Mouse (Mus musculus) kidney, adult 2 months (tissue): ENCODE results near the gene 4930579G24Rik. TPM values are rescaled to one million over a fixed set of nuclear protein-coding genes. Genes with fewer than 3 reads are reported as not detected.

Source experiments
- DNase-seq: peaks from one replicate; pipeline ENCODE4 v3.0.0; 2021
- H3K27ac ChIP-seq: fragments of 200-500 bp; 2 replicates; pipeline ENCODE4 v1.5.1; 2012; ENCODE audit warnings: low read depth, low read length, control low read depth, inconsistent platforms; ENCODE audit not compliant: insufficient read depth
- H3K27me3 ChIP-seq: fragments of 200-500 bp; replicated peaks from 2 replicates; pipeline ENCODE4 v1.6.1; 2012; ENCODE audit warnings: mild to moderate bottlenecking, moderate library complexity, low read length, inconsistent platforms; ENCODE audit not compliant: control insufficient read depth, insufficient read depth
- H3K36me3 ChIP-seq: fragments of 200-500 bp; 2 replicates; pipeline ENCODE4 v1.6.1; 2012; ENCODE audit warnings: mild to moderate bottlenecking, moderate library complexity, low read length, inconsistent platforms; ENCODE audit not compliant: control insufficient read depth, insufficient read depth
- H3K4me1 ChIP-seq: fragments of 200-500 bp; 2 replicates; pipeline ENCODE4 v1.6.1; 2011; ENCODE audit warnings: low read length; ENCODE audit not compliant: control insufficient read depth, insufficient read depth
- H3K4me3 ChIP-seq: fragments of 200-500 bp; 2 replicates; pipeline ENCODE4 v1.5.1; 2011; ENCODE audit warnings: mild to moderate bottlenecking, low read depth, low read length, control low read depth; ENCODE audit not compliant: insufficient read depth
- CTCF ChIP-seq: fragments of 200-500 bp; conservative IDR thresholded peaks from 2 replicates; pipeline ENCODE4 v1.5.1; 2011; ENCODE audit warnings: low read depth, mild to moderate bottlenecking, control low read depth, low read length, moderate library complexity, mixed read lengths; ENCODE audit not compliant: insufficient read depth, insufficient read length
- POLR2A ChIP-seq: fragments of 200-500 bp; IDR thresholded peaks from one replicate; pipeline ENCODE4 v1.6.1; 2011; ENCODE audit warnings: low read depth, low read length, control low read depth
- WGBS: fragments of 180-500 bp; shearing (Covaris S2); methylation state at CpG from one replicate; pipeline ENCODE4 v1.1.7; 2018; 5-methylcytosine and 5-hydroxymethylcytosine counted together
- polyA plus RNA-seq: library from polyadenylated mRNA; depleted of rRNA; stranded (reverse); fragments of >200 nt; gene quantifications from 2 replicates; pipeline ENCODE4 v1.2.3, GENCODE M21; 2012; rRNA removed

The 4930579G24Rik gene
- polyA plus RNA-seq, 1 experiment = 1.2 TPM

DNA sequence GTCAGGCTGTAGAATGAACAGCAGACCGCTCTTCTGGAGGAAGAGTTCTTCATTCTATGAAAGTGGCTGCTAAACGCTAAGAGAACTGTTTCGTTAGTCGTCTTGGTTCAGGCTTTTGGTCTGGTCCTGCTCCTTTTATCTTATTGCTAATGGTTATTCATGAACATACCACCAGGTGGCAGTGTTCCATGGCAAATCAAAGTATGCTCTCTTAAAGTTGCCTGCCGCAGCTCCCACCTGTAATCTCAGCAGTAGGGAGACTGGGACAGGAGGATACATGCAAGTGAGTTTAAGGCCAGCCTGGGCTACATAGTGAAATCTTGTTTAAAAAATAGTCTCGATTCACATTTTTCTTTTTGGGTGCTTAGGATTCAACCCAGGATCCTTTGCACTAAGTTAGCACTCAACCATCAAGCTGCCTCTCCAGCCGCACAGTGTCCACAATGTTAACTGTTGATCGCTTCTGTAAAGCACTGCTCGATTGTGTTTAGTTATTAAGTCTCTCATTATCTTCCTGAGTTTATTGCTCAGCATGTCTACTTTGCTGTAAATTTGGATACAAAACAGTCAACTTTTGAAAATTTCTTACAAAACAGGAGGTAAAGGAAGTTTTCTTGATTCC is 36.0 kb downstream of the 4930579G24Rik start:
- Histone ChIP-seq H3K27ac (no peak overlapping the region), H3K4me3 (no peak overlapping the region), H3K27me3 (no peaks in the 10 kb centered on the region), H3K4me1 (no peaks in the 10 kb centered on the region), H3K36me3 (no peaks in the 10 kb centered on the region)
- TF ChIP-seq POLR2A = no peak
- TF ChIP-seq CTCF = peak; percentile 64
- DNase-seq = peak; percentile 64
- WGBS = 35% methylated on average over 9 of the region's 9 CpGs

GRCm38 (mm10) chr3:79670556-79670955 is 41.7 kb downstream of the 4930579G24Rik start:
- Histone ChIP-seq H3K27me3 (no peaks in the 10 kb centered on the region), H3K36me3 (no peaks in the 10 kb centered on the region), H3K27ac (no peak overlapping the region), H3K4me3 (no peak overlapping the region), H3K4me1 (peaks cover 6% of the 10 kb centered on the region; the same call in 1 of the 2 replicates)
- TF ChIP-seq CTCF = no peak
- TF ChIP-seq POLR2A = no peak
- DNase-seq = peak; percentile 29
- 52% methylated on average over 7 of the region's 7 CpGs for WGBS

DNA sequence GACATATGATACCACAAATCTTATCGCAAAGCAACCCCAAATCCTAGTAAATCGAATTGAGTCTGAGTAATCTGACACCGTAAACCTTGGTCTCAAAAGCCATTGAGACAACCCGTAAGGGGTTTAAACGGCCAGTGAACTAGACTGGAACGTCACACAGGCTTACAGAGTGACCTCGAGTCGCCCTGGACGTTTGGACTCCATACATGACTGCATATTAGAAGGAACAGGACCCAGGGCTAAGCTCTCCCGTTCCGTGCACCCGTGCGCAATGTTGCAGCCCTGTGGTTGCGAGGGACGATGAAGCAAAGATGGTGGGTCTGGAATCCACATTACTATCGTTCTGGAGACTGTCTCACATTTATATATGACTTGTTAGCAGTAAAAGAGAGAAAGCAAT is 43.3 kb downstream of the 4930579G24Rik start:
- 54% methylated on average over 16 of the region's 16 CpGs for WGBS
- Histone ChIP-seq H3K4me1 (peaks cover 6% of the 10 kb centered on the region; the same call in 1 of the 2 replicates), H3K27me3 (no peaks in the 10 kb centered on the region), H3K4me3 (no peak overlapping the region), H3K27ac (no peak overlapping the region), H3K36me3 (no peaks in the 10 kb centered on the region)
- TF ChIP-seq CTCF (no peak), POLR2A (no peak)
- no peak for DNase-seq

DNA sequence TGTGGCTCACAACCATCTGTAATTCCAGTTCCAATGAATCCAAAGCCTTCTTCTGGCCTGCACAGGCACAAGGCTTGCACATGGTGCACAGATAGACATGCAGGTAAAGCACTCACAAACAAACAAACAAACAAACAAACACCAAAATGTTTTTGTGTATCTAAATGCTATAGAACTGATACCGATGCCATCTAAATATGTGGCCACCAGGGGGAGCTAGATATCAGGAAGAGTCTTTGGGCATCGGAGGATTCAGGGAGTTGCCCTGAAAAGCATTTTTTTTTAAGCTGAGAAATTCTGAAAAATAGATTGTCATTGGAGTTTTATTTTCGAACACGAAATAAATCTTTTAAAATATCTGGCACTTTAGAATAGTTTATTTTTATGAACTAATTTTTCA is 44.2 kb downstream of the 4930579G24Rik start:
- H3K36me3 ChIP-seq = no peaks in the 10 kb centered on the region
- H3K27me3 ChIP-seq = no peaks in the 10 kb centered on the region
- no peak overlapping the region for H3K4me3 ChIP-seq
- H3K27ac ChIP-seq = no peak overlapping the region
- 12% methylated on average over 4 of the region's 4 CpGs for WGBS
- DNase-seq = peak; percentile 62
- TF ChIP-seq CTCF (peak; percentile 48), POLR2A (no peak)
- peaks cover 6% of the 10 kb centered on the region; the same call in 1 of the 2 replicates for H3K4me1 ChIP-seq

DNA sequence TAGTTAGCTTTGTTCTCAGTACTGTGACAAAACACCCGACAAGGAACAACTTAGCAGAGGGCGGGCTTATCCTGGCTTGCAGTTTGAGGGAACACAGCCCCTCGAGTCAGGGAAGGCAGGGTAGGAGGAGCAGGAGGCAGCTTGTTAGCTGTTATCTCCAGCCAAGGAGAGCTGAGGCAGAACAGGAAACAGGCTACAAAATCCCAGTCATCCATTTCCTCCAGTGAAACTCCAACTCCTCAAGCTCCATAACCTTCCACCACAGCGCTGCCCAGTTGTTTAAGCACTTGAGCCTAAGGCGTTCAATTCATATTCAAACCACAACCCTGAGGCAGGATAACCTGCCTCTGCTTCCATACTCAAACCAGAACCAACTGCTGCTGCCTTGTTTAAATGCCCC is 45.8 kb downstream of the 4930579G24Rik start:
- TF ChIP-seq CTCF (no peak), POLR2A (no peak)

GRCm38 (mm10) chr3:79676411-79676810 is 47.5 kb downstream of the 4930579G24Rik start:
- WGBS = 90% methylated on average over 3 of the region's 3 CpGs
- no peak for DNase-seq
- TF ChIP-seq POLR2A (no peak), CTCF (no peak)
- Histone ChIP-seq H3K4me3 (no peak overlapping the region), H3K27ac (no peak overlapping the region), H3K36me3 (no peaks in the 10 kb centered on the region), H3K4me1 (no peaks in the 10 kb centered on the region), H3K27me3 (no peaks in the 10 kb centered on the region)

More for the DNA sequence above, 45.8 kb downstream of the 4930579G24Rik start:
- H3K36me3 ChIP-seq = no peaks in the 10 kb centered on the region
- no peak overlapping the region for H3K27ac ChIP-seq
- H3K27me3 ChIP-seq = no peaks in the 10 kb centered on the region
- DNase-seq = no peak
- peaks cover 6% of the 10 kb centered on the region; the same call in 1 of the 2 replicates for H3K4me1 ChIP-seq
- 83% methylated on average over 5 of the region's 5 CpGs for WGBS
- H3K4me3 ChIP-seq = no peak overlapping the region

Other genes with a start within 250 kb of the 4930579G24Rik start
- 18.9 and 20.0 TPM in 2 replicates for gene Fnip2, start 61.3 kb upstream of the 4930579G24Rik start, polyA plus RNA-seq
- gene Ppid, start 37.7 kb upstream of the 4930579G24Rik start, polyA plus RNA-seq = 6.4 and 9.6 TPM in 2 replicates
- gene Etfdh, start 421 bp downstream of the 4930579G24Rik start, polyA plus RNA-seq = 277 and 354 TPM in 2 replicates
- 0.03 and 0.09 TPM in 2 replicates for gene Rxfp1, start 108.8 kb downstream of the 4930579G24Rik start, polyA plus RNA-seq
- 7.1 and 7.4 TPM in 2 replicates for gene Tmem144, start 223.7 kb downstream of the 4930579G24Rik start, polyA plus RNA-seq